Mouse (Mus musculus) forebrain, embryonic 15.5 days (tissue): ENCODE measurements at regions not wholly inside any gene's neighbourhood (a gene's known extent, or its start where the extent isn't known, plus 50 kb on each side); places are given as distances from the start of the nearest gene placed in this dataset.
"Not testable (repeated sequence)": the region's sequence is repeated elsewhere in the genome, so short reads cannot be mapped to it uniquely, and the experiment has no call there.

Experiments
- ATAC-seq: fragments of 200-750 bp; cut with Nextera tagmentation; replicated peaks from 2 replicates; pipeline ENCODE4 v1.8.0; 2017; ENCODE audit warnings: mild to moderate bottlenecking, moderate TSS enrichment, moderate library complexity
- H3K27ac ChIP-seq: fragments of 300-500 bp; sonication (generic); replicated peaks from 2 replicates; pipeline ENCODE4 v1.5.1; 2015; ENCODE audit warnings: mild to moderate bottlenecking, inconsistent platforms
- H3K27me3 ChIP-seq: fragments of 300-500 bp; sonication (generic); 2 replicates; pipeline ENCODE4 v1.6.1; 2015; ENCODE audit warnings: inconsistent platforms
- H3K36me3 ChIP-seq: fragments of 300-500 bp; sonication (generic); 2 replicates; pipeline ENCODE4 v1.6.1; 2015; ENCODE audit warnings: mild to moderate bottlenecking, inconsistent platforms
- H3K4me1 ChIP-seq: fragments of 300-500 bp; sonication (generic); 2 replicates; pipeline ENCODE4 v1.6.1; 2015; ENCODE audit warnings: inconsistent platforms
- H3K4me2 ChIP-seq: fragments of 300-500 bp; sonication (generic); replicated peaks from 2 replicates; pipeline ENCODE4 v1.6.1; 2015; ENCODE audit warnings: mild to moderate bottlenecking, inconsistent platforms
- H3K4me3 ChIP-seq: fragments of 300-500 bp; sonication (generic); 2 replicates; pipeline ENCODE4 v1.5.1; 2015; ENCODE audit warnings: mild to moderate bottlenecking, inconsistent platforms
- H3K9ac ChIP-seq: fragments of 300-500 bp; sonication (generic); replicated peaks from 2 replicates; pipeline ENCODE4 v1.6.1; 2015; ENCODE audit warnings: mild to moderate bottlenecking, inconsistent platforms
- H3K9me3 ChIP-seq: fragments of 300-500 bp; sonication (generic); 2 replicates; pipeline ENCODE4 v1.6.1; 2016; ENCODE audit warnings: inconsistent platforms
- WGBS: fragments of 180-500 bp; shearing (Covaris S2); methylation state at CpG from one replicate; pipeline ENCODE4 v1.1.7; 2015; ENCODE audit warnings: mixed read lengths; 5-methylcytosine and 5-hydroxymethylcytosine counted together

DNA sequence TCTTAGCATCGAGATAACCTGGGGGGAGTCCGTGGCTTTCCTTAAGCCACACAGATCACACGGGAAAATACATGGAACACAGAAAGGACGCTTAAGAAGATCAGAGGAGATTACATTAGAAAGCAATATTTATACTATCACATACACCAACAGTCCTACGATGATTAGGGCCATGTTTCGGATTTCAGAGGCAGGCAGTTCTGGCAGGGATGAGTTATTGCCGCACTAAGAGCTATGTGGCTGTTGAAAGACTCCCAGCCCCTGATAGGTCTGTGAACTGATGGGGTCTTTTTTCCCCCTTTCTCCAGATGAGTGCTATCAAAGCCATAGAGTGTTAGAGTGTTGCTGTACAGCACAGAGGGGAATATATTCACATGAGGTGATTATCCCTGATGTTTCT lies 358.6 kb upstream of the Hand2 start:
- H3K36me3 ChIP-seq = no peaks in the 10 kb centered on the region
- no peaks in the 10 kb centered on the region for H3K27me3 ChIP-seq
- H3K4me2 ChIP-seq = no peak overlapping the region
- H3K9me3 ChIP-seq = no peaks in the 10 kb centered on the region
- no peak overlapping the region for H3K9ac ChIP-seq
- H3K4me1 ChIP-seq = no peaks in the 10 kb centered on the region
- H3K4me3 ChIP-seq = no peak overlapping the region
- no peak for ATAC-seq
- WGBS = 81% methylated on average over 7 of the region's 7 CpGs
- no peak overlapping the region for H3K27ac ChIP-seq

DNA sequence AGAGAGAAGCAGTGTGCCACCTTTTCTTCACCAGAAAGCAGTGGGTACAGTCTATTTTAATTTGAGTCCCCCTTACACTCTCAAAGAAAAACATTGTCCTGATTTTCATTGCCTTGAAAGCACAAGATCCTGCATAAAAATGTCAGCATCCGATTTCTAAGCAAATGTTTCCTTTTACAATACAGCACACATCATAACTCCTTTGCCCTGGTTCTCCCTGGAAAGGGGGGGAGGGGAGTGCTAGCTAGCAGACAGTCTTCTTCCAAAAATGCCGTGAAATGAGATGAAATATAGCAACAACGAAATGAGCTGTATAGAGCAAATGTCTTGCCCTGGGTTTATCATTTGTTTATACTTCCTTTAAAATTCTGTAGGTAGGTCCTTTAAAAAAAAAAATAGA lies 350.5 kb upstream of the Hand2 start:
- no peaks in the 10 kb centered on the region for H3K9me3 ChIP-seq
- H3K4me3 ChIP-seq = no peak overlapping the region
- 66% methylated on average over 3 of the region's 3 CpGs for WGBS
- no peak for ATAC-seq
- H3K9ac ChIP-seq = no peak overlapping the region
- H3K27ac ChIP-seq = no peak overlapping the region
- H3K4me2 ChIP-seq = no peak overlapping the region
- no peaks in the 10 kb centered on the region for H3K36me3 ChIP-seq
- no peaks in the 10 kb centered on the region for H3K27me3 ChIP-seq
- no peaks in the 10 kb centered on the region for H3K4me1 ChIP-seq

DNA sequence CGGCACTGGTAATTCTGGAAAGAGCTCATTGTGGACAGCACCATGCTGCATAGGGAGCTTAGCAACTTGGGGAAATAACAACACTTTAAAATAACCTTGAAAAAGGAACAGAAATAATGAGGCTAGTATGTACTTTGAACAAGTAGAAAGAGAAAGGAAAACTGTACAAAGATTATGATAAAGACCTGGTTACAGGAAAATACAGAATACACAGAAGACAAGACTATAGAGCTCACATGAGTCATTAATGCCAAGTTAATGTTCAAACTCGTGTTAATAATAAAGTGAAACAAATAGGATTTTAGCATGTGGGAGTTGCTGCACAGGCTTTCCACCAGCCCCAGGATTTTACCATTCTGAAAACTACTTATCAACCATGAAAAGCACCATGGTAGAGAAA lies 341.8 kb upstream of the Hand2 start:
- Histone ChIP-seq H3K4me2 (no peak overlapping the region), H3K9me3 (no peaks in the 10 kb centered on the region), H3K27me3 (no peaks in the 10 kb centered on the region), H3K4me1 (no peaks in the 10 kb centered on the region), H3K4me3 (no peak overlapping the region), H3K27ac (no peak overlapping the region), H3K36me3 (no peaks in the 10 kb centered on the region), H3K9ac (no peak overlapping the region)
- 62% methylated on average over 2 of the region's 2 CpGs for WGBS
- no peak for ATAC-seq

DNA sequence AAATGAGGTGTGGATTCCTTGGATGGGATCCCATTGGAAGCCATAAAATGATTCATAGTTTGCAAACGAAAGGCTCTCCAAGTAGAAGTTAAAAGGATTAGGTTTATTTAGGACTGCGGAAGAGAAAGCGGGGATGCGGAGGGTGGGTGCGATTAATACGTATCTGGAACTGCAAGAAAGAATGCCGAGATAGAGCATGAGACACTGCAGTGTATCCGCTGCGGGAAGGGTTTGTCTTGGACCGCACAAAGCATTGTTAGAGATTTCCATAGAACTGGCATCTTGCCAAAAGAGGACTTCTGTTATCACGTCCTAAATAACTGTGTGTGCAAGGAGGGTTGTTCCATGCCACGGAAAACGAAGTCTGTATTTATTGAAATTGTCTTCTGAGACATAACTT lies 341.4 kb upstream of the Hand2 start:
- no peak overlapping the region for H3K4me2 ChIP-seq
- H3K9ac ChIP-seq = no peak overlapping the region
- H3K36me3 ChIP-seq = no peaks in the 10 kb centered on the region
- no peaks in the 10 kb centered on the region for H3K27me3 ChIP-seq
- ATAC-seq = no peak
- H3K9me3 ChIP-seq = no peaks in the 10 kb centered on the region
- no peak overlapping the region for H3K27ac ChIP-seq
- no peak overlapping the region for H3K4me3 ChIP-seq
- 76% methylated on average over 13 of the region's 13 CpGs for WGBS
- H3K4me1 ChIP-seq = no peaks in the 10 kb centered on the region

DNA sequence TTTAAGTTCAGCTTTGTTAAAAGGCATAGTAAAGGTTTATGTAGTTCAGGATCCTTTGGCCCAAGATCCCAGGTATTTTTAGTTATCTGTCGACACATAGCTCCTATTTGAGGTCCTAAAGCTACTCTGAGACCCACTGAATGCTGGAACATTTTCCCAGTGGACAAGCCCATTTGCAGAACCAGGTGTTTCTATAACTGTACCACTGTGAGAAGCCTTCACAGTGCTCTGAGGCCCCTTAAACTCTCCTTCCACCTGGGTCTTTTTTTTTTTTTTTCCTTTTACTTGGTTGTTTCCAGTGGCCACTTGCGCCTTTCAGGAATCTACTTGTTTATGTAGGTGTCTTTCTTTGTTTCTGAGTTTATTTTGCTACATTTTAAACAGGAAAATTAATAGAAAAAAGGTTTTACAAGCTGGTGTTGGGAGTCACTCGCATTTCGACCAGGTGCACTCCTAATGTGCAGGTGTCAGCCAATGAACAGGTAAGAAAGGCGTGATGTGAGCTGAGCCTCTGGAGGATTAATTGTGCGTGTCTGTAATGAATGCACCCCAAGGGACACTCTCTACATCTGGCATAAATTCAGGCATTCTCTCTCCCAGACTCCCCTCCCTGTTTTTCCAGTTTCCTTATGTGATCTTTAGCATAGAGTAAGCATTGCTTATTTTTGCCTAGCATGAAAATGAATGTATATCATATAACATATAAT lies 310.3 kb upstream of the Hand2 start:
- H3K36me3 ChIP-seq = no peaks in the 10 kb centered on the region
- H3K9me3 ChIP-seq = no peaks in the 10 kb centered on the region
- H3K9ac ChIP-seq = no peak overlapping the region
- H3K27ac ChIP-seq = no peak overlapping the region
- WGBS = 75% methylated on average over 6 of the region's 6 CpGs
- no peak overlapping the region for H3K4me3 ChIP-seq
- no peaks in the 10 kb centered on the region for H3K27me3 ChIP-seq
- ATAC-seq = no peak
- H3K4me2 ChIP-seq = no peak overlapping the region
- no peaks in the 10 kb centered on the region for H3K4me1 ChIP-seq

DNA sequence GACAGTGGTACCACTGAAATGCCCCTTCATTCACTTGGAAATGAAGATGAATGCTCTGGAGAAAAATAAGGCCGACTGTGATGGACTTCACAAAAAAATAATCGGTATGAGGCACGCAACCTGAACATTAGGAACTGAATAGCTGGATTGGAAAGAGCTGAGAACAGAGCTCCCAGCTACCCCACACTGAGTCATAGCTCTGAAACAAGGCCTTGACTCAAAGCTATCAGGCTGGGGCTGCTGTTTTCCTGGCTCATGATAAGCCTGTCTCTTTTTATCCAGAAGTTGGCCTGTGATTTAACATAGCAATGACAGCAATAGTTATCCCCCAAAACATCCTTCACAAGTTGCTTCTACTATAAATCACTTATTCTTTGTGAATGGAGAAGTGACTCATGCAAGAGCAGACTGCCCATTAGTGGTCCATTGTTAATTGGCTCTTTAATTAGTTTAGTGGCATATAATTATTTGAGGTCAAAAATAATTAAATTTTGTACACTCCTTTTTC lies 306.9 kb upstream of the Hand2 start:
- no peak for ATAC-seq
- no peaks in the 10 kb centered on the region for H3K36me3 ChIP-seq
- 29% methylated on average over 3 of the region's 3 CpGs for WGBS

DNA sequence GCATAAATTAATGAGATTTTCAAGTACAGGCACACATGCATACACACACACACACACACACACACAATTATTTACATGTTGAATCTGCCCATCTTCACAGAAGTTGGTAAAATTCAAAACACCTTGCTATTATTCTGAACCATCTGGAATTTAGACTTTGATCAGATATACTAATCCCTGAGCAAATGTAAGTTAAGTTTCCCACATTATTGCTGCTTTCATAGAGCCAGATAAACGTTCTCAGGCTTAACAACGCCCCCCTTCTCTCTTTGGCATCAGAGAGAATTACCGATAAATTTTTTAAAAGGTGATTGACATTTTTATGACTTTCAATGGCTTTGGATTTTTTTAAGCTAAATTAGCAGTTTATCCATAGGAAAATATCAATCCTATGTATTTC lies 304.5 kb upstream of the Hand2 start:
- H3K27me3 ChIP-seq = no peaks in the 10 kb centered on the region
- no peak for ATAC-seq
- H3K4me1 ChIP-seq = no peaks in the 10 kb centered on the region
- no peak overlapping the region for H3K4me3 ChIP-seq
- H3K4me2 ChIP-seq = no peak overlapping the region
- no peaks in the 10 kb centered on the region for H3K36me3 ChIP-seq
- H3K9ac ChIP-seq = no peak overlapping the region
- WGBS = 71% methylated on average over 3 of the region's 3 CpGs
- H3K9me3 ChIP-seq = no peaks in the 10 kb centered on the region
- H3K27ac ChIP-seq = no peak overlapping the region

More for the DNA sequence above, 306.9 kb upstream of the Hand2 start:
- Histone ChIP-seq H3K27ac (no peak overlapping the region), H3K9ac (no peak overlapping the region), H3K27me3 (no peaks in the 10 kb centered on the region), H3K4me3 (no peak overlapping the region), H3K4me2 (no peak overlapping the region), H3K9me3 (no peaks in the 10 kb centered on the region), H3K4me1 (no peaks in the 10 kb centered on the region)

DNA sequence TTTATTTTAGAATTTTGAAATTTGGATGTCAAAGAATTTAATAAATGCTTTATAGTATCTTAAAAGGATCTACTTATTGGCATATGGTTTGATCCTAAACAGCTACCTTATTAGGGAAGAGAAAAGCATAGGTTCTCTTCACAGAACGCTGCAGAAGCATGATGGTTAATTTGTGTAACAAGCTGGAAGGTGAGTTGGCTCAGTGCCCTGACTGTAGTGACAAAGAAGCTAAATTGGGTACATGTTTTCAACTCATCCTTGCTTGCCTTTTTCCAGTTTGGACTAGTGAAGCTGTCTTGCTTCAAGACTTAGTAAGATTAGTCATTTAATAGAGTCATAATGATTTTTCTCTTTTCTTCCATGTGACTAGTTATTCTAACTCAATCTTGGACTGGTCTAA lies 292.7 kb upstream of the Hand2 start:
- not testable (repeated sequence) for H3K9me3 ChIP-seq, ATAC-seq, H3K36me3 ChIP-seq, H3K9ac ChIP-seq, H3K27ac ChIP-seq, H3K4me1 ChIP-seq, H3K4me2 ChIP-seq, H3K4me3 ChIP-seq, H3K27me3 ChIP-seq
- WGBS = 67% methylated on average over 1 of the region's 1 CpGs

DNA sequence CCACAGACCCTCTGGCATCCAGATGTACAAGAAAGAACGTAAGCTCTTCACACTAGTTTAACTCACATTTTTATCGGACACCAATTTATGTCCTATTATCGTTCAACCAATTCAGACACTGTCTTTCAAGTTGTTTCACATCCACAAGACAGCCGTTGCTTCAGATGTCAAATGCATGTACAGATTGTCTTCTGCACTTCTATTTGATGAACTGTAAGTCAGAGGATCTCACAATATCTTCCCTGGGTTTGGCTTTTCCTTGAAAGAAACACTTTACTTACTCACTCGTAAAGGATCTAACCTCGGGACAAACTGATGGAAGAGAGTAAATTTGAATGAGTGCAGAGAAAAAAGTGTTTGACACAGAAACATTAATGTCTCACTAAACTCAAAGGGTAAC lies 272.3 kb upstream of the Hand2 start:
- 87% methylated on average over 6 of the region's 6 CpGs for WGBS
- Histone ChIP-seq H3K4me1 (no peaks in the 10 kb centered on the region), H3K27ac (no peak overlapping the region), H3K36me3 (no peaks in the 10 kb centered on the region), H3K4me3 (no peak overlapping the region), H3K9ac (no peak overlapping the region), H3K4me2 (no peak overlapping the region), H3K9me3 (no peaks in the 10 kb centered on the region), H3K27me3 (no peaks in the 10 kb centered on the region)
- no peak for ATAC-seq

DNA sequence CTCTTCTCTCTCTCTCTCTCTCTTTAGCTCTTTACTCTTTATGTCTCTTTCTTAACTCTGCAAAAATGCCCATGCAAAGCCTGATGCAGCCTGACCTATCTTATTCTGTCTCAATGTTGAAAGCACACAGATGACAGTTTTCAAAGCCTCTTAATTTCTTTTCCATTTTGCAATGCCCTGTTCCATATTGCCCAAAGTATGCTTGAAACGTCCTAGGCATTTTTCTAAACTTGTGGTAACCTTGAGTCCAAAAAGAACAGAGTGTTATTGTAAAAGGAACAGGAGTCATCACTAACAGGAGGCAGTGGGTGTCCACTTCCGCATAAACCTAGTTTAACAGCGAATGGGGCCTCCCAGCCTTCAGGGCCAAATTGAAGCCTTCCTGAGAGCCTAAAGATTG lies 271.9 kb upstream of the Hand2 start:
- H3K4me1 ChIP-seq = no peaks in the 10 kb centered on the region
- no peak overlapping the region for H3K9ac ChIP-seq
- H3K4me3 ChIP-seq = no peak overlapping the region
- no peaks in the 10 kb centered on the region for H3K9me3 ChIP-seq
- H3K27ac ChIP-seq = no peak overlapping the region
- no peak for ATAC-seq
- H3K4me2 ChIP-seq = no peak overlapping the region
- H3K36me3 ChIP-seq = no peaks in the 10 kb centered on the region
- WGBS = 80% methylated on average over 3 of the region's 3 CpGs
- no peaks in the 10 kb centered on the region for H3K27me3 ChIP-seq

DNA sequence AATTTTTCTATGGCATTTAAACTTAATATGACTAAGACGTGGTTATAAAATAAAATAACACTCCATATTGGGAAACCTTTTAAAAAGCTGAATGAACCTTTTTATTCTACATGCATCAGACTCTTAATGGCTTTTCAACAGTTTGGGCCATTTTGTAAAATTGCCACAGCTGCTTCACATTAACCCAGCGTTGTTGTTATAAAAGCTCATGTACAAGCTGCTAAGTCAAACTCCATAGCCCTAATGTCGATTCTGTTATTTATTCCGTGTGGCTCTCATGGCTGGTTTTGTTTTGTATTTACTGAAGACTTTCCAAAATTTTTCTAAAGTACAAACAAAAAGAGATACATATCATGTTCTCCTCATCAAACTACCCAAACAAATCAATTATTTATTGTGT lies 268.1 kb upstream of the Hand2 start:
- ATAC-seq = no peak
- WGBS = 77% methylated on average over 4 of the region's 4 CpGs
- H3K4me3 ChIP-seq = no peak overlapping the region
- no peak overlapping the region for H3K9ac ChIP-seq
- no peaks in the 10 kb centered on the region for H3K4me1 ChIP-seq
- H3K4me2 ChIP-seq = no peak overlapping the region
- no peaks in the 10 kb centered on the region for H3K36me3 ChIP-seq
- no peaks in the 10 kb centered on the region for H3K9me3 ChIP-seq
- no peaks in the 10 kb centered on the region for H3K27me3 ChIP-seq
- no peak overlapping the region for H3K27ac ChIP-seq

DNA sequence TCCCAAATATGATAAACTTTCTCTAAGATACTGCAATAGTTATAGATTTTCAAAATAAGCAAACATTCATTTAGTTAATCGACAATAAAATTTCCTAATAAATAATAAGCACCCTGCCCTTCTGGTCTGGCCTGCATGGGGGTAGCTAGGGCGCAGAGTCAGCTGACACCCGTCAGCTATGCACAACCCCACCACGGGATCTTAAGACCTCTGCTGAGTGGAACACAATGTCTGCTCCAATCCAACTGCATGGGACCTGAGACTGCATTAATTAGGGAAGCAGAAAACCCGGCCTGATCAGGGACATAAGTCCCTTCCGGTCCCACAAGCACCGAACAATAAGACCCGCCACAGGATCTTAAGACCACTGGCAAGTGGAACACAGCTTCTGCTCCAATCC lies 243.8 kb upstream of the Hand2 start:
- no peaks in the 10 kb centered on the region for H3K4me1 ChIP-seq
- WGBS = 54% methylated on average over 8 of the region's 8 CpGs
- no peak overlapping the region for H3K27ac ChIP-seq
- no peak overlapping the region for H3K9ac ChIP-seq
- no peaks in the 10 kb centered on the region for H3K9me3 ChIP-seq
- H3K4me3 ChIP-seq = no peak overlapping the region
- H3K27me3 ChIP-seq = no peaks in the 10 kb centered on the region
- no peak overlapping the region for H3K4me2 ChIP-seq
- ATAC-seq = no peak
- no peaks in the 10 kb centered on the region for H3K36me3 ChIP-seq

DNA sequence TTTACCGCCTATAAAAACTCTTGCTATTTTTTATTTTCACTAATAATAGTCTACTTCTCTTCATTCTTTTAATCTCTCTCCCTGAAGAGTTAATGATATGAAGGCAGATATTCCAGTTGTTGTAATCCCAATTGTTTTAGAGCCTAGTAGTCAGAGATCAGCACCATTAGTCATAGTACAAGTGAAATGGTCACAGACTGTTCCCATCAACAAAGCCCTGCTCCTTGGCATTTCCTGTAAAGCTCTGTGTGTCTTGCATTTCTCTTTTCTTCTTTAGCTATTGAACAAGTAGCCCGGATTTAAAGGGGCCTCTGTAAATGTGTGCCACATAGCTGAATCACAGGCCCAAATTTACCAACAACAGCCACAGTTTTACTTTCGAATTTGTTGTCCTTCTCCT lies 234.0 kb upstream of the Hand2 start:
- no peaks in the 10 kb centered on the region for H3K27me3 ChIP-seq
- no peaks in the 10 kb centered on the region for H3K9me3 ChIP-seq
- no peak overlapping the region for H3K9ac ChIP-seq
- no peak overlapping the region for H3K4me3 ChIP-seq
- ATAC-seq = no peak
- no peaks in the 10 kb centered on the region for H3K4me1 ChIP-seq
- no peaks in the 10 kb centered on the region for H3K36me3 ChIP-seq
- H3K4me2 ChIP-seq = no peak overlapping the region
- H3K27ac ChIP-seq = no peak overlapping the region
- 74% methylated on average over 3 of the region's 3 CpGs for WGBS
